Mouse (Mus musculus) small intestine, adult 2 months (tissue): ENCODE data around the gene Gda.

Source experiments
- CTCF ChIP-seq: fragments of 200-500 bp; IDR thresholded peaks from 2 replicates; pipeline ENCODE4 v1.5.1; 2012; ENCODE audit warnings: low read depth, mild to moderate bottlenecking, control low read depth, inconsistent platforms, low read length, moderate library complexity, mixed read lengths; ENCODE audit not compliant: insufficient replicate concordance, insufficient read length; ENCODE audit errors: extremely low read depth
- POLR2A ChIP-seq: fragments of 200-500 bp; IDR thresholded peaks from 2 replicates; pipeline ENCODE4 v1.6.1; 2012; ENCODE audit warnings: low read depth, mild to moderate bottlenecking, control low read depth, inconsistent platforms, low read length, moderate library complexity

- TF ChIP-seq CTCF, result no peak
- no peak for TF ChIP-seq POLR2A
These were observed 34.0 kb downstream of the Gda start for GRCm38 (mm10) chr19:21439141-21439737.
